Mouse (Mus musculus) heart, embryonic 10.5 days (tissue): Measurements from ENCODE around the gene Scube3. TPM values are rescaled to one million over a fixed set of nuclear protein-coding genes. Genes with fewer than 3 reads are reported as not detected.

ENCODE experiments used
- DNase-seq: peaks from one replicate; pipeline ENCODE4 v3.0.0-alpha.2; 2017; ENCODE audit warnings: low spot score
- H3K27ac ChIP-seq: fragments of 300-500 bp; sonication (generic); 2 replicates; pipeline ENCODE4 v1.5.1; 2016; ENCODE audit warnings: mild to moderate bottlenecking
- H3K27me3 ChIP-seq: fragments of 300-500 bp; sonication (generic); 2 replicates; pipeline ENCODE4 v1.6.1; 2016; ENCODE audit warnings: mild to moderate bottlenecking; ENCODE audit not compliant: poor library complexity, insufficient read depth, severe bottlenecking
- H3K36me3 ChIP-seq: fragments of 300-500 bp; sonication (generic); 2 replicates; pipeline ENCODE4 v1.6.1; 2016; ENCODE audit warnings: mild to moderate bottlenecking, moderate library complexity
- H3K4me1 ChIP-seq: fragments of 300-500 bp; sonication (generic); 2 replicates; pipeline ENCODE4 v1.6.1; 2016; ENCODE audit warnings: mild to moderate bottlenecking
- H3K4me3 ChIP-seq: fragments of 300-500 bp; sonication (generic); 2 replicates; pipeline ENCODE4 v1.5.1; 2016; ENCODE audit warnings: mild to moderate bottlenecking, moderate library complexity
- H3K9me3 ChIP-seq: fragments of 300-500 bp; sonication (generic); 2 replicates; pipeline ENCODE4 v1.6.1; 2016; ENCODE audit warnings: mild to moderate bottlenecking, moderate library complexity
- WGBS: fragments of 180-500 bp; shearing (Covaris S2); methylation state at CpG from one replicate; pipeline ENCODE4 v1.1.7; 2016; 5-methylcytosine and 5-hydroxymethylcytosine counted together
- polyA plus RNA-seq: library from polyadenylated mRNA; unstranded; fragments of >200 nt; fragmentation: Nextera tagmentation; extraction: Ambion mirVana; gene quantifications from 2 replicates; pipeline ENCODE4 v1.2.1, GENCODE M21; 2016

Scube3 gene
- polyA plus RNA-seq, 1 experiment from 2014 or later = 5.5 TPM

DNA sequence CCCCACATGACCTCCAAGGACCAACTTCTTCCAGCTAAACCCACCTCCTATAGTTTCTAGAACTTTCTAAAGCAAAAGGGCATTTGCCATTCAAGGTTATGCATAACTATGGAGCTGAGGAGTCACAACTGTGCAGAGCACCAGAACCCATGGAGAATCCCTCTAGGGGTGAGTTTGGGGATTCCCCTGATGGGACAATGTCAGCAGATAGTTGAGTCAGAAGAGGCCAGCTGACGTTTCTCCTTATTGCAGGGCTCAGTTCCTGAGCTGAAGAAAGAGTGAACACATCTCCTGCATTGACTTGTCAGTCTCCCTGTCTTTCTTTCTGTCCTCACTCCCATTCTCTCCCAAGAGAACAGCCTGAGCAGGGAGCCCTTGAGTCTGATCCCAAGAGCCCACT lies 50.8 kb downstream of the Scube3 start:
- Histone ChIP-seq H3K9me3 (no peaks in the 10 kb centered on the region), H3K27ac (no peak overlapping the region), H3K27me3 (no peaks in the 10 kb centered on the region), H3K4me1 (0 out of 2 replicates have a peak, but pooled peaks cover 5% of the 10 kb centered on the region), H3K36me3 (peaks cover 72% of the 10 kb centered on the region), H3K4me3 (no peak overlapping the region)
- WGBS = 68% methylated on average over 1 of the region's 1 CpGs
- DNase-seq = no peak

DNA sequence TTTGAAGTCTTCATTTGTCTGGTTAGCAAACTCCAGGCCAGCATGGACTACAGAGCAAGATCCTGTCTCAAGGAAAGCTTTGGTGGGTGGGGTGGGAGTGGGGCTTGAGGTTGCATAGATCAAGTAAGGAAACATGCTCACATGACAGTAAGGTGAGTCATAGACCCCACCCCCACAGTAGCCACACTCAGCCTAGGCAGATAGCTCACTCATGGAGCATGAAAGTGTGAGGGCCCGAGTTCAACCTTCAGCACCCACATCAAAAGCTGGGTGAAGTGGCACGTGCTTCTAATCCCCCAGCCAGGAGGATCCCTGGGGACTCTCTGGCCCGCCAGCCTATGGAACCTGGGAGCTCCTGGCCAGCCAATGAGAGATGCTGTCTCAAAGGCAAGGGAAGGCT lies 51.6 kb downstream of the Scube3 start:
- 76% methylated on average over 3 of the region's 3 CpGs for WGBS
- H3K9me3 ChIP-seq = no peaks in the 10 kb centered on the region
- H3K27me3 ChIP-seq = no peaks in the 10 kb centered on the region
- DNase-seq = no peak
- H3K36me3 ChIP-seq = peaks cover 79% of the 10 kb centered on the region
- no peak overlapping the region for H3K4me3 ChIP-seq
- H3K27ac ChIP-seq = no peak overlapping the region
- H3K4me1 ChIP-seq = 0 out of 2 replicates have a peak, but pooled peaks cover 5% of the 10 kb centered on the region

- no peak overlapping the region for H3K27ac ChIP-seq
- no peak for DNase-seq
- H3K27me3 ChIP-seq = no peaks in the 10 kb centered on the region
- 89% methylated on average over 10 of the region's 10 CpGs for WGBS
- 0 out of 2 replicates have a peak, but pooled peaks cover 5% of the 10 kb centered on the region for H3K4me1 ChIP-seq
- H3K4me3 ChIP-seq = no peak overlapping the region
- peaks cover 86% of the 10 kb centered on the region for H3K36me3 ChIP-seq
- H3K9me3 ChIP-seq = no peaks in the 10 kb centered on the region
Observed at GRCm38 (mm10) chr17:28195033-28195432, 53.1 kb downstream of the Scube3 start.

GRCm38 (mm10) chr17:28197646-28198045 lies 55.7 kb downstream of the Scube3 start:
- H3K27ac ChIP-seq = no peak overlapping the region

GRCm38 (mm10) chr17:28201982-28202381 lies 60.0 kb downstream of the Scube3 start:
- Histone ChIP-seq H3K4me1 (peaks cover 16% of the 10 kb centered on the region), H3K27ac (no peak overlapping the region), H3K4me3 (no peak overlapping the region), H3K27me3 (peaks cover 8% of the 10 kb centered on the region; the same call in 1 of the 2 replicates), H3K36me3 (peaks cover 62% of the 10 kb centered on the region), H3K9me3 (no peaks in the 10 kb centered on the region)
- WGBS = 84% methylated on average over 14 of the region's 14 CpGs
- no peak for DNase-seq

More at GRCm38 (mm10) chr17:28197646-28198045, 55.7 kb downstream of the Scube3 start:
- Histone ChIP-seq H3K27me3 (no peaks in the 10 kb centered on the region), H3K4me3 (no peak overlapping the region), H3K36me3 (peaks cover 89% of the 10 kb centered on the region), H3K9me3 (no peaks in the 10 kb centered on the region), H3K4me1 (peaks cover 5% of the 10 kb centered on the region; the same call in 1 of the 2 replicates)
- 83% methylated on average over 18 of the region's 18 CpGs for WGBS
- DNase-seq = no peak

DNA sequence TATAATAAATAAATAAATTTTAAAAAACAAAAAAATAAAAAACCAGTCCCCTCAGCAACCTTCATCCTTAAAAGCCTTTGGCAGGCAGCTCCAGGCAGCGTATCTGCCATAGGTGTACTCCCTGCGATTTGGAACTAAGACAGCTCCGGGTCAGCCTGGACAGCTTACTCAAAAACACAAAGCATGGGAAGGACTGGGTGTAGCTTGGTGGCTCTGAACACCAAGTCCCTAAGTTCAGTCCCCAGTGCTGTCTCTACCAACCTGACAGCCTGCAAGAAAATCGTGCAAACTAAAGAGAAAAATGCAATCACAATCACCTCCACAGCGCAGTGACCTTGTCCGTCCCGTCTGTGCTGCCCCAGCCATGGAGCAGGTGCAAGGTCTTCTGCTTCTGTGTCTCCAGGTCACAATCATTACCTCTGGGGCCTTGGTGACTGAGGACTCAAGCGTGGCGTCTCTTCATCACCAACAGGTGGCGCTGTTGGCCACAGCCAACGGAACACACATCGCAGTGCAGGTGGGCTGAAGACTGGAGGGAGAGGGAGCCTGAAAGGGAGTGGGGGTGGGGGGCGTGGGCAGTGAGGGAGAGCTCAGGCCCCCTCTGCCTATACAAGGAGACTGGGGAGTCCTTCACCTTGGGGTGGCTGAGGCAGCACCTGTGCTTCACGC lies 62.2 kb downstream of the Scube3 start:
- WGBS = 35% methylated on average over 14 of the region's 14 CpGs
- Histone ChIP-seq H3K4me3 (no peak overlapping the region), H3K27me3 (peaks cover 17% of the 10 kb centered on the region; the same call in 1 of the 2 replicates), H3K4me1 (peaks cover 28% of the 10 kb centered on the region), H3K27ac (no peak overlapping the region; the same call in 1 of the 2 replicates), H3K9me3 (no peaks in the 10 kb centered on the region), H3K36me3 (peaks cover 43% of the 10 kb centered on the region)
- DNase-seq = no peak

- peaks cover 32% of the 10 kb centered on the region for H3K4me1 ChIP-seq
- H3K36me3 ChIP-seq = peaks cover 31% of the 10 kb centered on the region
- WGBS = 81% methylated on average over 8 of the region's 8 CpGs
- H3K27ac ChIP-seq = no peak overlapping the region
- peaks cover 17% of the 10 kb centered on the region; the same call in 1 of the 2 replicates for H3K27me3 ChIP-seq
- no peak for DNase-seq
- H3K9me3 ChIP-seq = no peaks in the 10 kb centered on the region
- no peak overlapping the region for H3K4me3 ChIP-seq
Observed at GRCm38 (mm10) chr17:28205443-28205842, 63.5 kb downstream of the Scube3 start.

GRCm38 (mm10) chr17:28207092-28207491 lies 65.2 kb downstream of the Scube3 start:
- no peaks in the 10 kb centered on the region for H3K9me3 ChIP-seq
- no peak for DNase-seq
- H3K36me3 ChIP-seq = peaks cover 15% of the 10 kb centered on the region
- peaks cover 35% of the 10 kb centered on the region for H3K4me1 ChIP-seq
- 71% methylated on average over 8 of the region's 8 CpGs for WGBS
- H3K27me3 ChIP-seq = peaks cover 17% of the 10 kb centered on the region; the same call in 1 of the 2 replicates
- peak overlapping the region; percentile 54; the same call in 1 of the 2 replicates for H3K4me3 ChIP-seq
- peak overlapping the region; percentile 72 for H3K27ac ChIP-seq

- 15% methylated on average over 26 of the region's 26 CpGs for WGBS
- H3K27ac ChIP-seq = peak within 1 kb of the TSS; percentile 72
- peaks cover 17% of the 10 kb centered on the region; the same call in 1 of the 2 replicates for H3K27me3 ChIP-seq
- H3K4me1 ChIP-seq = peaks cover 39% of the 10 kb centered on the region
- peak; percentile 89 for DNase-seq
- H3K9me3 ChIP-seq = no peaks in the 10 kb centered on the region
- H3K36me3 ChIP-seq = peaks cover 9% of the 10 kb centered on the region; the same call in 1 of the 2 replicates
- H3K4me3 ChIP-seq = peak within 1 kb of the TSS; percentile 54
Observed at GRCm38 (mm10) chr17:28207591-28208313, 65.8 kb downstream of the Scube3 start, which contains the start of gene Def6. TSS of gene Def6 (plus strand) at chr17:28207778.

DNA sequence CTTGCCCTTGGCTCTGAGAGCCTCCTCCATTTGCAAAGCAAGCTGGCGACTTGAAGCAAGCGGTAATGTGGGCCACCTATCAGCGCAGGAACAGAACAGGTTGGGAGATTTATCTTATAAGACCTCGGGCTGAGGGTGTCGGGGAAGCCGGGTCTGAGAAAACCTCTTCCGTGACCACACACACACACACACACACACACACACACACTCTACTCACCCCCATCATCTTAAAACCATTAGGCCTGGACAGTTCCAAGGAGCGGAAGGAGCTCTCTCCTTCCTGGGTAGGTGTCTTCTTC lies 66.3 kb downstream of the Scube3 start:
- Histone ChIP-seq H3K36me3 (peaks cover 4% of the 10 kb centered on the region; the same call in 1 of the 2 replicates), H3K27ac (peak overlapping the region; percentile 72), H3K4me1 (peaks cover 39% of the 10 kb centered on the region), H3K9me3 (no peaks in the 10 kb centered on the region), H3K4me3 (peak overlapping the region; percentile 54), H3K27me3 (peaks cover 17% of the 10 kb centered on the region; the same call in 1 of the 2 replicates)
- WGBS = 70% methylated on average over 8 of the region's 8 CpGs
- DNase-seq = no peak

DNA sequence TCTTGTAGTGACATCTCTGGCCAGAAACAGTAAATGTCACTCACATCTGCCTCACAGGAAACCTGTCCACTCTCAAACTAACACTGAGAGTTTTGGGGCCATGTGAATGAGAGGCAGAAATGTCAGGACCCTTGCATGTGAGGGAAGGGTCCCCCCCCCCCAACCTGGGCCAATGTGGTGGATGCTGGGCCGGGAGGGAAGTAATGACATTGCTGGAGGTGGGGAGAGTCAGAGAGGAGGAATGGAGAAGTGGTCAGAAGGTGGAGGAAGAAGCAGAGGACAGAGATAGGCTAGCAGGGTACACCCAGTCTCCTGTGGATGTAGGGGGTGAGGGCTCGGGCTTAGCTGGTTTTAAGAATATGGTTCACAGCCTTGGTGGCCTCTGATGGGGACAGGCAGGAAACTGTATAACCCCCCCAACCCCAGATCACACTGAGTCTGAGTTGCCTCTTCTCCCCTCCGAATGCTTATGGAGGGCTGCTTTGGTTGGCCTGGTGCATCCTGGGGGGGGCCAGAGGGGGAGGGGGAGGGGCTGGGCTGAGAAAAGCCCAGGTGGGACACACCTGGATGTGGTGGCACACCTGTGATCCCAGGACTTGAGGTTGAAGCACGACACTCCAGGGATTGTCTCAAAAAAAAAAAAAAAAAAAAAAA lies 67.6 kb downstream of the Scube3 start:
- peaks cover 17% of the 10 kb centered on the region; the same call in 1 of the 2 replicates for H3K27me3 ChIP-seq
- H3K4me1 ChIP-seq = peaks cover 37% of the 10 kb centered on the region
- H3K9me3 ChIP-seq = no peaks in the 10 kb centered on the region
- no peaks in the 10 kb centered on the region for H3K36me3 ChIP-seq
- no peak overlapping the region for H3K4me3 ChIP-seq
- 60% methylated on average over 4 of the region's 4 CpGs for WGBS
- no peak for DNase-seq
- no peak overlapping the region for H3K27ac ChIP-seq

- Histone ChIP-seq H3K36me3 (no peaks in the 10 kb centered on the region), H3K9me3 (no peaks in the 10 kb centered on the region), H3K27me3 (peaks cover 17% of the 10 kb centered on the region), H3K4me1 (peaks cover 29% of the 10 kb centered on the region), H3K4me3 (no peak overlapping the region), H3K27ac (no peak overlapping the region)
- DNase-seq = no peak
- 66% methylated on average over 6 of the region's 6 CpGs for WGBS
Observed at GRCm38 (mm10) chr17:28211921-28212341, 70.0 kb downstream of the Scube3 start.

DNA sequence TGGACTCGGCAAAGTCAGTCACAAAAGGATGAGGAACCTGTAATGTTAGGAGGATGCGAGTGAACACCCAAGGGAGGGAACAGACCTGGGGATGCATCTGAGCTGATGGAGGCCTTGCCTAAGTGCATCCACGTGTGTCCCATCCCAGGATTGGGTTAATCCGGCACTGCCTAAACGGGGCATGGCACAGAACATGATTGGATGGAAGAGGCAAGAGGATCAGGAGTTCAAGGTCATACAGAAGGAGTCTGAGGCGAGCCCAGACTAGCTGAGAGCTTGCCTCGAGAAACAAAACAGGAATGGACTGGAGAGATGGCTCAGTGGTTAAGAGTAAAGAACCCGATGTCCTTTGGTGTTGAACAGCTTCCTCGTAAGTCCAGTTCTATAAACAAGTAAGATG lies 70.5 kb downstream of the Scube3 start:
- DNase-seq = no peak
- Histone ChIP-seq H3K36me3 (no peaks in the 10 kb centered on the region), H3K27ac (no peak overlapping the region), H3K4me1 (peaks cover 24% of the 10 kb centered on the region), H3K4me3 (no peak overlapping the region), H3K9me3 (no peaks in the 10 kb centered on the region), H3K27me3 (peaks cover 22% of the 10 kb centered on the region)
- 68% methylated on average over 9 of the region's 9 CpGs for WGBS
